Mouse (Mus musculus): ENCODE measurements around the gene Neto2. TPM values are rescaled to one million over a fixed set of nuclear protein-coding genes. Genes with fewer than 3 reads are reported as not detected.

Gene Neto2
- polyA plus RNA-seq, 1 experiment from 2014 or later = 24.8 TPM

Small RNA genes within 50 kb of the gene (microRNA-seq; reads per million reads assigned to microRNA genes)
- gene Mir8109 (ENCODE audit: borderline number of aligned reads) = not detected

Other genes starting within 250 kb of the Neto2 start
- 58.2 and 62.2 TPM in 2 replicates for gene Gpt2, start 208.3 kb downstream of the Neto2 start, polyA plus RNA-seq (2014; fragmentation: Nextera tagmentation; extraction: Ambion mirVana)
- gene Dnaja2, start 145.6 kb downstream of the Neto2 start, polyA plus RNA-seq (2014; fragmentation: Nextera tagmentation; extraction: Ambion mirVana) = 207 and 209 TPM in 2 replicates
- 87.3 and 87.4 TPM in 2 replicates for gene Itfg1, start 140.0 kb upstream of the Neto2 start, polyA plus RNA-seq (2014; fragmentation: Nextera tagmentation; extraction: Ambion mirVana)
- gene Phkb, start 140.0 kb upstream of the Neto2 start, polyA plus RNA-seq (2014; fragmentation: Nextera tagmentation; extraction: Ambion mirVana) = 50.0 and 50.6 TPM in 2 replicates